Mouse (Mus musculus): ENCODE measurements at regions not wholly inside any gene's neighbourhood (a gene's known extent, or its start where the extent isn't known, plus 50 kb on each side); places are given as distances from the start of the nearest gene placed in this dataset.

GRCm38 (mm10) chr8:11145251-11145650 is 137.0 kb upstream of the Irs2 start:
- no peak for DNase-seq (ENCODE audit: low spot score)

DNA sequence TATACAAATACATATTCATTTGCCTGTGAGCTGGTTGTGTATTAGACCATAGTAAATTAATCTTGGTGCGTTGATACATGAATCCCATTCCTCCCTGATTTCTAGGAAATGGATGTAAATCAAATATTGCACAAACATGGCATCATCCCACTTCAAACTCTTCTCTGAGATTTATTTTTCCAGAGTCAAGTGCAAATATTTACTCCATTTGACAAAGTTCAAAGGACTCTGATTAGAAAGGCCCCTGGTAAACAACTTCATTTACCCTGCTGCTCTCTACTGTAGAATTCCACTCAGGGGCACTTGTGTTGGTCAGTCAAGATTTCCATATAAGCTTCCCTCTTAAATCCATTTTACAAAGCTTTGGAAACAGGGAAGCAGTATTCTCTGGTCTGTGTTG is 132.3 kb upstream of the Irs2 start:
- no peak for DNase-seq (ENCODE audit: low spot score)

DNA sequence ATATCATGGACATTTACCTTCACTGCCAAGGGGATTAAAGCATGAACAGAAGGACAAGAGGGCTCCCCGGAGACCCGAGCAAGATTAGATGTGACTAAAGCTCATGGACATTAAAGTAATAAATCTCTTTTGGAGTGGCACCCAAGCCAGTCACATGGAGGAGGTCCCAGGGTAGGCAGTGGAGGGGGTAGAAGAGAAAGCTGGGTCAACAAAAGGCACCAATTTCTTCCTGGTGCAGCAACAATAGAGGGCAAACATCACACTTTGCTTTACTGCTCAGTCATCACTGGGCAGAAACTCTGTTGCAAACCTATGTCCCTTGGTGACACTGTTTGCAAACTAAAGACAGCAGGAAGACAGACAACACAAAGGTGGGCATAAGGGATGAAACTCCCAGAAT is 131.0 kb upstream of the Irs2 start:
- DNase-seq (ENCODE audit: low spot score): no peak

GRCm38 (mm10) chr8:11138302-11139020 is 130.2 kb upstream of the Irs2 start:
- DNase-seq (ENCODE audit: low spot score): no peak

- peak; percentile 37 for DNase-seq (ENCODE audit: low spot score)
These were observed 128.3 kb upstream of the Irs2 start for GRCm38 (mm10) chr8:11136566-11136965.

DNA sequence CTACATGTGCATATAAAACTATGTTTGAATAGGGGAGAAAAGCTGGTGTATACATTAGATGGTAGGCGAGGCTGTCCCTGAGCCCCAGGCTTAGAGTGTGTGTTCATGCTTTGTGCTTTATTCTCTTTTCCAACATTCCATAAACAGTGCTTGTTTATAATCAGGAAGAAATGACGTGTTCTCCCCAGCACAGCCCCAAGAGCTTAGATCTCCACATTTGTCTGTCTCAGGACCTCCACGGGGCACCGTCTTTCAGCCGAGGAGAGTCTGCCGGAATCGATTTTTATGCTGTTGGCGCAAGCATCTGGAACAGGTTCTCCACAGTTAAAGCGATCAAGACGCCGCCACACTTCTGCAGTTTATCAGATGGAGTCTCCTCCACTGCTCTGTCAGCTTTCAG is 126.9 kb upstream of the Irs2 start:
- DNase-seq (ENCODE audit: low spot score): no peak

- DNase-seq (ENCODE audit: low spot score): no peak
These were observed 126.3 kb upstream of the Irs2 start for GRCm38 (mm10) chr8:11134562-11134961.

DNA sequence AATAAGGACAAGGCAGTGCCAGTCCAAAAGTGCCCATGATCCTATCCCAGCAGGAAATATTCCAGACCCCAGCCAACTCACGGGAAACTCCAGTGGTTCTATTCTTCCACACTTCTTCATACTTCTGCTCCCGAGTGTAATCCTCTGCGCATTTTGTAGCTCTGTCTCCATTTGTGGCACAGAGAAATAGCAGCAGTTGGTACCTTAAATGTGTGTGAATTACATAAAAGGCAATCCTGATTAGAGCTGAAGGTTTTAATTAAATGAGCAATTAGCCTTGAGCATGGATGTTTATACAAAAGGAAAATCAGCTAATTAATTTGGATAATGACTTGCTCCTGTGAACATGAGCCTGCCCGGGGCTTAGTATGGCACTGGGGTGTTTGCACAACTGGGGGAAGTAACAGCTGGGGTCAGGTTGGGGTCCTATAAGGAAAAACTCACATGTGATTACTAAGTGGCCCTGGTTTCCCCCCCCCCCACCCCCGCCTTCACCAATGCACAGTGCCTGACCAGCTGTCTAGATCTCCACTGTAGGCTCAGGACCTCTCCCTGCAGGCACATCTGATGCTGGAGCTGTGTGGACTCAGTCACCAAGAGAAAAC is 110.9 kb upstream of the Irs2 start:
- no peak for DNase-seq (ENCODE audit: low spot score)

DNA sequence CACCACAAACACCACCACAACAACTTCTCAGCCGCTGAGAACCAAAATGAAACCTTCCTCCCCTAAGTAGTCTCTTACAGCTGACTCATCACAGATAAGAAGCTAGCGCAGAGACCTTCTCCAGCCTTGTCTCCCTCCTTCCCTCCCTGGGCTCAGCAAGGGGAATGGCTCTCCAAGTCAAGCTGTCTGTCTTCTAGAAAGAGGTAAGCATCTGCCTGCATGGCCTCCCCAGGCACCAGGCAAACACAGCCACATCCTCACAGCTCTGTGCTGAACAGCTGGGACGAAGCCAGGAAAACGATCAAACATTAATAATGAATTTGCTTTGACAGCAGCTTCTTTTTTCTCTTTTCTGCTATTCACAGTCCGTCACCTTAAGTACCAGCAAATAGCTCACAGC is 108.3 kb upstream of the Irs2 start:
- DNase-seq (ENCODE audit: low spot score): no peak

- no peak for DNase-seq (ENCODE audit: low spot score)
These were observed 107.0 kb upstream of the Irs2 start for GRCm38 (mm10) chr8:11115210-11115609.

GRCm38 (mm10) chr8:11114531-11114930 is 106.3 kb upstream of the Irs2 start:
- no peak for DNase-seq (ENCODE audit: low spot score)

DNA sequence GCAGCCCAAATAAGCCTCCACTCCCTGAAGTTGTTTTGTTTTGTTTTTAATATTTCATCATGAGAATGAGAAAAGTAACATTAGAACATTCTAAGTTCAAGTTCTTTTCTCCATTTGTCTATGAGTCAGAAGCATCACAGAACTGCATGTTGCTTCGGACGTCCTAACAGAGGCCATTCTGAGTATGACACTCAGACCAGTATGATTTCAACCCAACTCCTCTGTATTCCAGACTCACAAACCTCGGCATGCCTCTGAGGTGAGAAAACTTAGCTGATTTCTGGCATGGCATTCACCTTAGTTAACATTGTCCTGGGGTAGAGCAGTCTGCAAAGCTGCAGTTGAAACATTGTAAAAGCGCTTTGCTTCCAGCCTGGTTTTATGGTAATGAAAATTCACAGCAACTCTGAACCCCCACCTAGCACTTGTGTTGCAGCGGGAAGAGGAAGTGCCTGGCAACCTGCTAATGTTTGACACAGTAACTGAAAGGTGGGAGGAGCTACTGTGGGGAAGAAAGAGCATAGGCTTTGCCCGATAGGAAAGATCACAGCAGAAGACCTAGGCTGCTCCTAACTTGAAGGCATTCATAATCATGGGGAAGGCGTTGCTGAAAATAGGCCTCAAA is 104.8 kb upstream of the Irs2 start:
- DNase-seq (ENCODE audit: low spot score): no peak

DNA sequence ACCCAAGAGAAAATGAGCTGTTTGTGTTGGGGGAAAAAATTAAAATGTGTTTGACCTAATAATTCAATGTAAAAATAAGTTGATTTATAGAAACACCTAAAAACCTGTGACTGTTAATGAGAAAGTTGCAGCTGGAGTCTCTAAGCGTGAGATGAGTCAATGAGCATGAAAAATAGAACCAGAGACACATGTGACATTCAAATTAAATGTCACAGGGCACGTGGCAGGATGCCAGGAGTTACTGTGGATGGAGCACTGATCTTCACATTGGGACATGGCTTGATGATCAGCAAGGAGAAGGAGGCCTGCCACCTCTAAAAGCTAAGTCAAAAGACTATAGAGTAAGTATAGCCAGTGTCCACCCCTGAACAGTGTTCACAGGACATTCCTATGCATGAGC is 103.7 kb upstream of the Irs2 start:
- DNase-seq (ENCODE audit: low spot score): peak; percentile 17

- DNase-seq (ENCODE audit: low spot score): no peak
These were observed 99.2 kb upstream of the Irs2 start for GRCm38 (mm10) chr8:11107435-11107834.

GRCm38 (mm10) chr8:11107021-11107420 is 98.8 kb upstream of the Irs2 start:
- no peak for DNase-seq (ENCODE audit: low spot score)

DNA sequence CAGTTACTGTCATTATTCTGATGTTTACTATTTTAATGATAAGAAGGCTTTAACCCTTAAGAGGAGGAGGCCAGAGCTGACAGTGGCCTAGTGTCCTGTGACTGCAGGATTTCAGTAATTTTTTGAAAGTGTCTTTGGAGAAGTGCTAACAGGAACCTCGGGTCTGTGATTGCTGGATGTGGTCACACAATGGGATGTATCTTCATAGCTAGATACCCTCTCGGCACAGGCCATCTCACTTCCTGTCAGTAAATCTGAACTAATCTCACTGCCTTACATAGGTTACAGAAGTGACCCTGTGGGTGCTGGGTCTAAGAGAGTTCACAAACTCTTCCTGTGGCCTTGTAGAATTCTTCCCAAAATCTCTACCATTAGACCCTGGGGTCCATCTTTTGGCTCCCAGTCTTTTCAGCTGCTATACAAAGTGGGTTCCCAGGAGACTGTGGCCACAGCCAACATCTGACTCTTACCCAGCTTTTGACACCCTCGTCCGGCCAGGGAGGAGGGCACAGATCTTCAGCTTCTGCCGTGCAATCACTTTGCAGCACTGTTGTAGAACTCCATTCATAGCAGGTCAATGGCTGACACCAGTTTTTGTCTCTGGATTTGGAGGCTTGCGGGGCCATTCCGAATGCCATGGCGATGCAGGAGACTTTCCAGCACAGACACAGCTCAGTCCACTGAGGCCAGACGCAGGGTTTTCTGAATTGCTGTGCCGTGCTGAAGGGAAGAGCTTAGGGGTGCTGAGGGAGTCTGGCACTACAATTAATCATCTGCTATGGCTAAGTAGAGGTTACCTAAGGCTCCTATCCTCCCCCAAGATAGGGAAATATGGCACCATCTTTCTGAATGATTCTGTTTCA is 95.7 kb upstream of the Irs2 start:
- no peak for DNase-seq (ENCODE audit: low spot score)

- no peak for DNase-seq (ENCODE audit: low spot score)
These were observed 92.1 kb upstream of the Irs2 start for GRCm38 (mm10) chr8:11100310-11100709.

DNA sequence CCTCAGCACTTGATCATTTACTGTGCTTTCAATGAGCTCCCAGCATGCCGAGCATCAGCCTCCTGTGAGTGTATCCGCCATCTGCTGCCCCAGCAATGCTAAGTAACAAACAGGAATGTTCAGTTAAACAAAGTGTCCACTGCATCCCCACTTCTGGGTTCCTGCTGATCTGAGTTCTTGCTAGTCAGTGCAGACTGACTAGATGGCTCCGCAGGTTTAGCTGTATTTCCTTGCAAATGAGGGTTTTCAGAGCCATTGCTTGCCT is 91.3 kb upstream of the Irs2 start:
- DNase-seq (ENCODE audit: low spot score): no peak

- DNase-seq (ENCODE audit: low spot score): no peak
These were observed 90.7 kb upstream of the Irs2 start for GRCm38 (mm10) chr8:11098790-11099590.

DNA sequence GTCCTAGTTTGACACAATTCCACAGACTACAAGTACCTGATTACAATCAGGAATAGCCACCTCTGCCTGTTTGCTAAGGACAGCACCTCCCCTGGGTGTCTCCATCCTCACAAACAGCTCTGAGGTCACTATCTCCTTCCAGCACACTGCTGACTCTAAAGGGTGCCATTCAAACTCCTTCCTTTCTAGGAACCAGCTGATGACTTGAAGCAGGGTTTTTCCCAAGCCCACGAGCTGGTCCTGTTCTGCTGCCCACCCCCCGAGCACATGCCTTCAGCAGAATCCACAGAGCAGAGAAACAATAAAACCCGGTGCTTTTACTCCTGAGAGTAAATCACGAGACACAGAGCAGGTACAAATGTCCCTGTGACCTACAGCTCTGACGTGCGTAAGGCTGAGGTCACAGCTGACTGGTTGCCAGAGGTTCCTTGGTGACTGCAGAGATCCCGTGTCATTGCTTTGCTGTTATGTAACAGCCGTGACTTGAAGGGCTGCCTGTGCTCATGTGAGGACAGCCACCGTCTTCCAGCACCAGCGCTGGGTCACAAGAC is 90.0 kb upstream of the Irs2 start:
- peak; percentile 57 for DNase-seq (ENCODE audit: low spot score)

- no peak for DNase-seq (ENCODE audit: low spot score)
These were observed 89.6 kb upstream of the Irs2 start for GRCm38 (mm10) chr8:11097813-11098212.

GRCm38 (mm10) chr8:11094516-11094915 is 86.3 kb upstream of the Irs2 start:
- no peak for DNase-seq (ENCODE audit: low spot score)
